Mouse (Mus musculus) left cerebral cortex, postnatal 10 days (tissue): ENCODE data around the gene C2cd3. TPM values are rescaled to one million over a fixed set of nuclear protein-coding genes. Genes with fewer than 3 reads are reported as not detected.

ENCODE experiments used
- DNase-seq, 2 experiments: peaks; one replicate each; pipeline ENCODE4 v3.0.0; 2021 to 2022; ENCODE audit warnings: low spot score in 2 of 2, mixed read lengths in 1 of 2; ENCODE audit errors: extremely low spot score in 1 of 2
- intact Hi-C: fragments of 180-260 bp; cut with DNase I; formaldehyde crosslinking; loops from one replicate; pipeline ENCODE4 v1.15.1; 2025
- total RNA-seq, 2 experiments: library from RNA; stranded (reverse); gene quantifications; 2 replicates each; pipeline ENCODE4 v1.2.3; 2021

Gene C2cd3
- total RNA-seq, 2 experiments from 2014 or later, result 12.4 to 15.2 TPM

DNA sequence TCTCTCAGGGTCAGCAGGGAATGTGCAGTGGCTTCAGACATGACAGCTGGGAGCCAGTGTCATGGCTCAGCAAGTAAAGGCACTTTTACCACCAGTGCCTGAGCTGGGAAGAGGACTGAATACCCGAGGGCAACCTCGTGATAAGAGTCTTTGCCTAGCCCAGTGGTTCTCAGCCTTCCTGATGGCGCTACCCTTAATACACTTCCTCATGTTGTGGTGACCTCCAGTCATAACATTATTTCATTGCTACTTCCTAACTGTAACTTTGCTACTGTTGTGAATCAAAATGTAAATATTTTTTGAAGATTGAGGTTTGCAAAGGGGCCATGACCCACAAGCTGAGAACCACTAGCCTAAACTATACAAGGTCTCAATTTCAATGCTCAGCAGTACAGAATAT is 136.6 kb downstream of the C2cd3 start:
- intact Hi-C loops, result no loop called here
- no peak for DNase-seq

GRCm38 (mm10) chr7:100511602-100512001 is 139.6 kb downstream of the C2cd3 start:
- intact Hi-C loops, result no loop called here
- no peak for DNase-seq

DNA sequence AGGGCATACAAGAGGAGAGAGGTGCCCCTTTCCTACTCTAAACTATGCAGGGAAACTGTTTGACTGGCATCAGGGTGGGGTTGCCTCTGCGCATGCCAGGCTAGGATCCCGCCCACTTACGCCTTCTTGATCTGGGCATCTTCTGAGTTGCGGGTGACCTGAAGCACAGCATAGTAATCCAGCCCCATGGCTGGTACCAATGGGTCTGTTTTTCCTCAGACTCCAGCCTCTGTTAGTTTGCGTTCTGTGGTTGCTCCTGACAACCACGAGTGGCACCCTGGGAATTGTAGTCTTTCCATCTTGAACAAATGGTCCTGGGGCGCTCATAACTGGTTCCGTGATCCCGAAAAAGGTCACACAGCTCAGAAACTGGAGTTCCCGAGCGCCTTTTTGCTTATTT is 142.5 kb downstream of the C2cd3 start, which contains the start of gene Dnajb13:
Dnajb13 (minus strand) TSS at position 388 of the 400 bp plus-strand sequence.
- no peak for DNase-seq
- intact Hi-C loops, result no loop called here

Other genes starting within 250 kb of the C2cd3 start
- gene Lipt2, start 213.0 kb upstream of the C2cd3 start, total RNA-seq, result 1 to 10 TPM; 4.8 to 5.2 TPM
- gene Kcne3, start 195.7 kb upstream of the C2cd3 start, total RNA-seq, result not detected
- gene Pgm2l1, start 144.8 kb upstream of the C2cd3 start, total RNA-seq, result 100 to 1,000 TPM; 486 to 524 TPM
- gene P4ha3, start 86.7 kb upstream of the C2cd3 start, total RNA-seq, result 1 to 10 TPM; 7.0 to 7.1 TPM
- 100 to 1,000 TPM; 125 to 131 TPM for gene Ppme1, start 74 bp downstream of the C2cd3 start, total RNA-seq
- gene Ucp3, start 100.8 kb downstream of the C2cd3 start, total RNA-seq, result under 1 TPM; 0.69 to 0.79 TPM
- 10 to 100 TPM; 57.7 to 80.5 TPM for gene Ucp2, start 121.1 kb downstream of the C2cd3 start, total RNA-seq
- gene Dnajb13, start 142.7 kb downstream of the C2cd3 start, total RNA-seq, result under 1 TPM; 0.47 to 0.54 TPM
- 1 to 10 TPM; 7.8 to 9.0 TPM for gene Coa4, start 164.8 kb downstream of the C2cd3 start, total RNA-seq
- gene Rab6a, start 235.2 kb downstream of the C2cd3 start, total RNA-seq, result 100 to 1,000 TPM; 386 to 392 TPM
- 10 to 100 TPM; 48.5 to 55.5 TPM for gene Mrpl48, start 236.1 kb downstream of the C2cd3 start, total RNA-seq